Mouse (Mus musculus) gastrocnemius, adult 18-20 months (tissue): Measurements from ENCODE around the gene Vmn1r139. TPM values are rescaled to one million over a fixed set of nuclear protein-coding genes. Genes with fewer than 3 reads are reported as not detected.
"Not testable (repeated sequence)": the region's sequence is repeated elsewhere in the genome, so short reads cannot be mapped to it uniquely, and the experiment has no call there.

Source experiments
- DNase-seq: peaks from one replicate; pipeline ENCODE4 v3.0.0; 2021; ENCODE audit warnings: low spot score
- long read RNA-seq, 2 experiments: library from polyadenylated mRNA; stranded (forward); transcript quantifications; one replicate each; pipeline ENCODE4 v2.0.0; 2021
- total RNA-seq, 2 experiments: library from RNA; stranded (reverse); gene quantifications; 2 replicates each; pipeline ENCODE4 v1.2.3; 2021

The Vmn1r139 gene
- not detected for total RNA-seq
- long read RNA-seq, experiment 1 = 0 reads
- long read RNA-seq, experiment 2 = 0 reads

- DNase-seq = not testable (repeated sequence)
These were observed at the start of gene Vmn1r139 for GRCm38 (mm10) chr7:22068757-22069156. Gene Vmn1r139, plus strand, starts transcription at chr7:22069057.

- DNase-seq = not testable (repeated sequence)
These were observed 40.1 kb upstream of the Vmn1r139 start, which contains the start of gene Vmn1r138 for GRCm38 (mm10) chr7:22028797-22029196. Gene Vmn1r138, minus strand, starts transcription at chr7:22028897.

- not testable (repeated sequence) for DNase-seq
These were observed 12.7 kb upstream of the Vmn1r139 start, which contains the start of gene Gm6176 for GRCm38 (mm10) chr7:22056205-22056604. Gene Gm6176, minus strand, starts transcription at chr7:22056305.

GRCm38 (mm10) chr7:22118145-22118544 is 49.3 kb downstream of the Vmn1r139 start, which contains the start of gene Gm16451:
Gene Gm16451, minus strand, starts transcription at chr7:22118245.
- not testable (repeated sequence) for DNase-seq

GRCm38 (mm10) chr7:22134641-22135040 is 65.8 kb downstream of the Vmn1r139 start, which contains the start of gene Gm10666:
Gene Gm10666, minus strand, starts transcription at chr7:22134741.
- DNase-seq = not testable (repeated sequence)

Other genes with a start within 250 kb of the Vmn1r139 start
- not detected for gene Vmn1r135, start 236.7 kb upstream of the Vmn1r139 start, total RNA-seq
- not detected for gene Gm5725, start 224.8 kb upstream of the Vmn1r139 start, total RNA-seq
- not detected for gene Gm5891, start 147.8 kb upstream of the Vmn1r139 start, total RNA-seq
- not detected for gene Vmn1r137, start 74.5 kb upstream of the Vmn1r139 start, total RNA-seq
- not detected for gene Vmn1r138, start 40.2 kb upstream of the Vmn1r139 start, total RNA-seq
- not detected for gene Gm6176, start 12.8 kb upstream of the Vmn1r139 start, total RNA-seq
- gene Gm16451, start 49.2 kb downstream of the Vmn1r139 start, total RNA-seq = not detected
- not detected for gene Gm10666, start 65.7 kb downstream of the Vmn1r139 start, total RNA-seq
- gene Vmn1r142, start 95.0 kb downstream of the Vmn1r139 start, total RNA-seq = not detected
- gene Vmn1r143, start 120.3 kb downstream of the Vmn1r139 start, total RNA-seq = not detected
- gene Gm8653, start 132.2 kb downstream of the Vmn1r139 start, total RNA-seq = not detected
- not detected for gene Gm8453, start 160.4 kb downstream of the Vmn1r139 start, total RNA-seq